Mouse (Mus musculus) spleen, postnatal 14 days (tissue): ENCODE results near the gene Gstt2.
"Not testable (repeated sequence)": the region's sequence is repeated elsewhere in the genome, so short reads cannot be mapped to it uniquely, and the experiment has no call there.

Experiments
- DNase-seq, 2 experiments: peaks; one replicate each; pipeline ENCODE4 v3.0.0; 2021 to 2022; ENCODE audit warnings: low spot score in 2 of 2

The Gstt2 gene

DNA sequence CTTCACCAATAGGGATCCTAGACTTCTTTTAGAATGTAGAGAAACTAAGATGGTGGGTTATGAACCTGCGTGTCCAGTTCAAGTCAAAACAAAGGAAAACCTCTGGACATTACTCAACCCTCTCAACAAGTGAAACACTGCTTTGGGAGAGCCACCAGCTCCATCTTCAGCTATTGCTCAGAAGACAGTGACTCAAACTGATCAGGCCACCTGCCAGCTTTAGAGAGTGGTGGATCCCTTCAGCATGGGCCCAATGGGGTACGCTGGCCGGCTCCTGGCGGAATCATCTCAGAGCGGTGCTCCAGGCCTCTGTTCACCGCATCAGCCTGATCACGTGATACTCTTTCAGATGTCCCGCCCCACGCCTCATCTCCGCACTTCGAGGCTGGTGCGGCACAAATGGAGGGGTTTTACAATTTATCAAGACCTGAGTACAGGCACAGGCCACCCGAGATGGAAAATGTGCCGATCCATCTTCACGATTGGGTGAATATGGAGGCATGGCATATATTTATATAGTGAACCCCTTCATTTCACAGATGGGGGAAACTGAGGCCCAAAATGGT is 18.3 kb upstream of the Gstt2 start:
- no peak for DNase-seq

- no peak for DNase-seq
Measured at GRCm38 (mm10) chr10:75854791-75855190, 17.6 kb upstream of the Gstt2 start.

- no peak for DNase-seq
Measured at GRCm38 (mm10) chr10:75854096-75854495, 16.9 kb upstream of the Gstt2 start.

GRCm38 (mm10) chr10:75853452-75853851 is 16.2 kb upstream of the Gstt2 start:
- peak; percentile 62 to 83 for DNase-seq

- no peak for DNase-seq
Measured at GRCm38 (mm10) chr10:75852539-75853125, 15.4 kb upstream of the Gstt2 start.

DNA sequence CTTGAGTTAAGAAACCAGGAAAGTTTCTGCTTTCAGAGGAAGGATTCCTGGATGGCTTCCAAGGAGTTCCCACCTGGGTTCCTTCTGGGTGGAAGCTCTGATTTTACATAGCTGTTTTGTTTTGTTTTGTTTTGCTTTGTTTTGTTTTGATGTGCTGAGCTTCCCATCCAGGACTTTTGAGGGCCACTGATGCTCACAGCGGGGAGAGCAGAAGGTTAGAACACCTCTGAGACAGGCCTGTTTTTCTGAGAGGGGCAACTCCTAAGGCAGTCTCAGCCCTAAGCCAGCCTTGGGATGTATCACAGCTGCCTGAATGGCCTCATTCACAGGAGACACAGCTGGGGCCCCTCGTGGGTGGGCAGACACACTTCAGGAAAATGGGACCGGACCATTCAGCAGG is 14.5 kb upstream of the Gstt2 start:
- no peak for DNase-seq

DNA sequence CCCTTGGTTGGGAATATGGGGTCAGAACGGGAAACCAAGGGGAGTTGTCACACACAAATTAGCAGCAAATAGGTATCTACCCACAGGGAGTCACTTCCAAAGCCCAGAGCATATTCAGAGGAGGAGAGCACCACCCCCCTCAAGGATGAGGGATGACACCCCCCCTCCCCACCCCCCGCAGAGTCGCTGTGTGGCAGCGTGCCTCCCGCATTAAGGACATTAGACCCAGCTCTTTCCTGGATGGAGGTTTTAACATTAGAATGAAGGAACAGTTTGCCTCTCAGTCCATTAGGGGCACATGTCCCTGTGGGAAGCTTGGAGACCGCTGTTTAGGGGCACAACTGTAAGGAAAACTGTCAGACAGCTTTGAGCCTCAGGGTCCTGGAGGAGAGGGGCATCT is 13.9 kb upstream of the Gstt2 start:
- DNase-seq = no peak

- no peak for DNase-seq
Measured at GRCm38 (mm10) chr10:75848382-75848781, 11.2 kb upstream of the Gstt2 start.

- no peak for DNase-seq
Measured at GRCm38 (mm10) chr10:75845306-75845930, 8.2 kb upstream of the Gstt2 start.

- DNase-seq = no peak
Measured at GRCm38 (mm10) chr10:75844800-75845199, 7.6 kb upstream of the Gstt2 start.

DNA sequence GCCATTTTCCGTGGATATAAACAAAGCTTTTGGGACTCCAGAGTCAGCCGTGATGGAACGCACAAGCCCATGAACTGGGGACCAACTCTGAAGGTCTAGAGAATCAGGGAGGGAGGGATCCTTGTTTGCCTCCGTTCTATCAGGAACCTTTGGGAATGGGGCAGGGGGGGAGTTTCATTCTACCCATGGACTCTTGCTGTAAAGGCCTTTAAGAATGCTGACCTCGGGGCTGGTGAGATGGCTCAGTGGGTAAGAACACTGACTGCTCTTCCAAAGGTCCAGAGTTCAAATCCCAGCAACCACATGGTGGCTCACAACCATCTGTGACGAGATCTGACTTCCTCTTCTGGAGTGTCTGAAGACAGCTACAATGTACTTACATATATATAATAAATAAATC is 6.7 kb upstream of the Gstt2 start:
- not testable (repeated sequence) for DNase-seq

DNA sequence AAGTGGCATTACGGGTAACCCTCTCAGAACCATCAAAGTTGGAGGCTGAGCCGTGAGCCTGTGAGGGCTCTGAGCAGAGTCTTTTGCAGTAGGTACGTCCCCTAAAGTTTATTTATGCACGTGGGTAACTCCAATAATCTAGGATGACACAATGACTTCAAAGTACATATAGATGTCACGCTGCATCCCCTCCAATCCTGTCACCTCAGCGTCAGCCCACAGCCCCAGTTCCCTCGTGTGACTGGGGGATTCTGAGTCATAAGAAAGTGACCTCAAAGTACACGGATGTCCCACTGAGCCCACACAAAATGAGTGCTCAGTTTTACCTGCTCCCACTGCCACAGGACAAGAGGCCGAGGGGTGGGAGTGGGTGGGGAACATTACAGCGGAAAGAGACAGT is 1.9 kb upstream of the Gstt2 start:
- no peak for DNase-seq

DNA sequence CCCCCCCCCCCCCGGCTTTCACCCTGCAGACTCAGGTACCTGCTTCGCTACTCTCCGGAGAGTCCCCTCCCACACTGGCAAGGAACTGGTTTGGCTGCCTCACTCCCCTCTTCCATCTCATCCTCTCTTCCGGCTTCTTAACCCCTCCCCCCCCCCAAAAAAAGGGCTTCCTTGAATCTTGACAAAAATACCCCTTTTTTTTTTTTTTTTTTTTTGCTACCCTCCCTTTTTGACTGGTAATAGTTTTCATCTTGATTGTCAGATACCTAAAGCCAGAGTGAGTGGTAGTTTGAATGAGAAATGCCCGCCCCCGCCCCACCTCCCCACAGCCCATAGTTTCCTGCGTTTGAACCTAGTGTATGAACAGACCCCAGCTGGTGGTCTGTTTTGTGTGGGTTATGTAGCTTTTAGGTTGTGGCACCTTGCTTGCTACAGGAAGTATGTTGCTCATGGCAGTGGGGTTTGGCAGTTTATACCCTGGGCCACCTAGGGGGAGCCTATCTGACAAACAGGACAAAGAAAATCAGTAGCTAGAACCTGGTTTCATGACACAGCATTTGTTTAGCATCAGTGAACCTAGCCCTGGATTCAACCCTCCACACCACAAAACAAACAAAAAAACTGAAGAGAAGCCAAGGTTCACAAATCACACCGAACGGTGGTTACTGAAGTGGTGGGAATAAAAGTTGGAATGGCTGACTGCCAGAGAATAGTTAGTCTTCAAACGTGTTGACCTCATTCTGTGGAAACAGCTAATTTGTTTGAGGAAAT is 1.3 kb downstream of the Gstt2 start:
- DNase-seq = no peak

GRCm38 (mm10) chr10:75835307-75835706 is 1.9 kb downstream of the Gstt2 start:
- DNase-seq = peak; percentile 48 to 56

DNA sequence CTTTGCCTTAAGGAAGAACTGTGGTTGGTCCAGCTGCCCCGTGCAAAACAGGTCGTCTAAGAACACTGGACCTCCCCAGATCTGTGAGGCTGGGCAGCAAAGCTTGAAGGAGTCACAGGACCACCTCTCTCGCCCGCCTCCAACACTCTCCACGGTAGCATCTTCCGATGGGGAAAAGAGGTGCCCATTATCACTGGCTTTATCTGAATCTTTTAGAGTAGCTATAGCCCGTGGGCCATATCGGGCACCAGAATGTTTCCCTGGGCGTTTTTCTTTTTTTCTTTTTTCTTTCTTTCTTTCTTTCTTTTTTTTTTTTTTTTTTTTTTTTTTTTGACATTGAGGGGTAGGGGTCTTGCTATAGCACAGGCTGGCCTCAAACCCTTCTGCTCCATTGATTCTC is 2.5 kb downstream of the Gstt2 start:
- DNase-seq = no peak

- peak; percentile 62 to 69 for DNase-seq
Measured at GRCm38 (mm10) chr10:75834250-75834649, 3.0 kb downstream of the Gstt2 start.

DNA sequence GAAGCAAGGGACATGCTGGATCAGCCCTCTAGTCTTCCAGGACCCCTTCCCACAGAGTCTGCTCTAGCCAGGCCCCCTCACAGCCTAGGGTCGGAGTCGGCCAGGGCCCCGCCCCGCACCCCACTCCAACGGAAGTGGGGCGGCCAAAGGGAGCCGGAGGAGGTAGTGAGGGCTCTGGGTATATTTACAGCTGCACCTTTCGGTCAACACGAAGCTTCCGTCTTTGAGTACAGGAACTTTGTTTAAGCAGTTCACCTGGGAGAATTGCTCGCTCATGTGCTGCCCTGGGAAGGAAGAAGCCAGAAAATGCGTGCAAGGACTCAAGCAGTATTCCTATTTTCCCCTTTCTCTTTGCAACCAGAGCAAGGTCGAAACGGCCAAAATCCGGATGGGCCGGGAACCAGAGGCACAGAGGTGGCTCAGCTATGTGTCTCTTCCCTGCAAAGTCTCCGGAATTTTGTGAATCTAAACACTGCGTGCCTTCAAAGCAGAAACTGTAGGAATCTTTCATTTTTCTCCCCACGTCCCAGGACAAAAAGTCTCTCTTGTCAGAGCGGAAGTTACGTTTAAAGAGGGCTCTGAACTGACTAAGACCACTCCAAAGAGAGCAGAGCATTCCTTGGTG is 3.7 kb downstream of the Gstt2 start:
- DNase-seq = peak in 1 of 2 experiments; percentile 29

- peak; percentile 38 to 61 for DNase-seq
Measured at GRCm38 (mm10) chr10:75832272-75832895, 4.8 kb downstream of the Gstt2 start.

GRCm38 (mm10) chr10:75830275-75830670 is 7.0 kb downstream of the Gstt2 start:
- no peak for DNase-seq

DNA sequence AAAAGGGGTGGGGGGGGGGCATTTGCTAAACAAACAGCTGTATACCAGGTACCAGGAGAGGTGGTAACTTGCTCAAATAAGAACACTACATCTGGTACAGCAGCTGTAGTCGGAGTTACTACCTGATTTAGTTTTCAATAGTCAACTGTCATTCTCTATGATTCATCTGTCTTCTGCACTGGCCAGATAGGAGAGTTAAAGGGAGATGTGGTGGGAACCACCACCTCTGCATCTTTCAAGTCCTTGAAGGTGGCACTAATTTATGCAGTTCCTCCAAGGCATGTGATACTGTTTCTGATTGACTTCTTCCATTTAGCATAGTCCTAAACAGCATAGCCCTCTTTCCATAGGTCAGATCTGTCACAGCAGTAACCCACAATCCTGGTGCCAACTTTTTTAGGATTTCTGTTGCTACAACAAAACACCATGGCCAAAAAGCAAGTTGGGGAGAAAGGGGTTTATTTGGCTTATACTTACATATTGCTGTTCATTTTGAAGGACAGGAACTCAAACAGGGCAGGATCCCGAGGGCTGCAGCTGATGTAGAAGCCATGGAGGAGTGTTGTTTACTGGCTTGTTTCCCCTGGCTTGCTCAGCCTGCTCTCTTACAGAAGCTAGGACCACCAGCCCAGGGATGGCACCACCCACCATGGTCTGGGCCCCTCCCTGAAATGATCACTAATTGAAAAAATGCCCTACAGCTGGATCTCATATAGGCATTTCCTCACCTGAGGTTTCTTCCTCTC is 7.5 kb downstream of the Gstt2 start:
- DNase-seq = no peak

DNA sequence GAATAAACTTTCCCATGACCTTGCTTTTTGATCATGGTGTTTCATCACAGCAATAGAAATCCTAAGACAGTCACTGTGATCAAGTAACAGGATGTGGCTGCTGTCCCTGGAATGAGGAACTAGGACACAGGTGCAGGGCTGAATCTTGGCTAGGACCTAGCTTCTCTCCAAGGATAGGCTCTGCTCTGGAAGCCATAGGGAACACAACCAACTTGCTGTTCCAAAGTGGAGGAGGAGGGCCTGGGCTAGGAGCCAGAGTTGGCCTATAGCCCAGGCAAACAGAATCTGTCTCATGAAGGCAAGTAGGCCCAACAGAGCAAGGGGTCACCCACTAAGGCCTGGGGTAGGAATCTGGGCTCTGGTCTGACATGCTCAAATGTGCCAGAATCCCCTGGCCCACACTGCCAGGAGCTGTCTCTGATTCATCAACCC is 8.7 kb downstream of the Gstt2 start:
- no peak for DNase-seq
